Mouse (Mus musculus): ENCODE measurements around the gene Chchd6. TPM values are rescaled to one million over a fixed set of nuclear protein-coding genes. Genes with fewer than 3 reads are reported as not detected.

Gene Chchd6
- polyA plus RNA-seq, 1 experiment from 2014 or later, result 51.1 TPM

DNA sequence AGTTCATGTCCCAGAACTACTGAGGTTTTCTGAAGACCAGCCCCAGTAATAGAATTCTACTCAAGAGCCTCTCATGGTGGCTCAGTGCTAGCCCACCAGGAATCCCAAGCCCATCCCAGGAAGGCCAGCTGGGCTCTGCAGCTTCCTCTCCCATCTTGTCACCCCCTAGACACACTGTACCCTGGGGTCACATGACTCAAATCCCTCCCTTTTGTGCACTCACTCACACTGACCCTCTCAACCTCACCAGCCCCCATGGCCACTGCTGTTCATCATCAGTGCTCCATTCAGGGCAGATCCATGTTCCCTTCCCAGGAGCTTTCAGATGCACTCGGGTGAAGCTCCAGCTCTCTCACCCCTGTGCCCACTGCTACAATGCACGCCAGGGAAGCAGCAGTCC is 20.8 kb downstream of the Chchd6 start:
- DNase-seq (ENCODE audit: low spot score), result no peak
- no peaks in the 10 kb centered on the region for H3K9me3 ChIP-seq
- H3K27ac ChIP-seq, result 0 out of 2 replicates have a peak overlapping the region, but pooled peaks have one; percentile 10
- WGBS, result 74% methylated on average over 2 of the region's 2 CpGs
- H3K4me3 ChIP-seq, result no peak overlapping the region
- H3K4me1 ChIP-seq, result peaks cover 5% of the 10 kb centered on the region; the same call in 1 of the 2 replicates
- H3K27me3 ChIP-seq (ENCODE audit: insufficient read depth, poor library complexity, severe bottlenecking), result no peaks in the 10 kb centered on the region
- no peaks in the 10 kb centered on the region for H3K36me3 ChIP-seq

DNA sequence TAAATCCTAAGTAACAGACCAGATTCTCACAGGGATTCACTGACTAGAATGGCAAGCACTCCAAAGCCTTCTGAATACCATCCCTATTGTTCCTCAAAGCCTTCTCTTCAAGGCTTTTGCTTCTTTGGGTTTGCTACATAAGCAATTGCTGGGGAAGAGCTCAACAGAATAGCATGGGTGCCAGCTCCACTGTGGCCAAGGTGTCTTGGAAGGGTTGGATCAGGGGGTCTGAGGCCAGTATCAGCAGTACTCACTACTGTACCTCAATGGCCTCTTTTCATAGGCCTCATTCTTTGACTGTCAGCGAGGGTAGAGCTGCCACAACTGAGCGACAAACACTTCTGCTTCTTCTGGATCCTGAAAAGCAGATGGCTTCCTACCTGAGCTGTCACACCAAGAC is 21.7 kb downstream of the Chchd6 start:
- peaks cover 5% of the 10 kb centered on the region; the same call in 1 of the 2 replicates for H3K4me1 ChIP-seq
- H3K9me3 ChIP-seq, result no peaks in the 10 kb centered on the region
- WGBS, result 94% methylated on average over 2 of the region's 2 CpGs
- H3K4me3 ChIP-seq, result no peak overlapping the region
- no peaks in the 10 kb centered on the region for H3K27me3 ChIP-seq (ENCODE audit: insufficient read depth, poor library complexity, severe bottlenecking)
- H3K36me3 ChIP-seq, result no peaks in the 10 kb centered on the region
- peak; percentile 63 for DNase-seq (ENCODE audit: low spot score)
- no peak overlapping the region for H3K27ac ChIP-seq

DNA sequence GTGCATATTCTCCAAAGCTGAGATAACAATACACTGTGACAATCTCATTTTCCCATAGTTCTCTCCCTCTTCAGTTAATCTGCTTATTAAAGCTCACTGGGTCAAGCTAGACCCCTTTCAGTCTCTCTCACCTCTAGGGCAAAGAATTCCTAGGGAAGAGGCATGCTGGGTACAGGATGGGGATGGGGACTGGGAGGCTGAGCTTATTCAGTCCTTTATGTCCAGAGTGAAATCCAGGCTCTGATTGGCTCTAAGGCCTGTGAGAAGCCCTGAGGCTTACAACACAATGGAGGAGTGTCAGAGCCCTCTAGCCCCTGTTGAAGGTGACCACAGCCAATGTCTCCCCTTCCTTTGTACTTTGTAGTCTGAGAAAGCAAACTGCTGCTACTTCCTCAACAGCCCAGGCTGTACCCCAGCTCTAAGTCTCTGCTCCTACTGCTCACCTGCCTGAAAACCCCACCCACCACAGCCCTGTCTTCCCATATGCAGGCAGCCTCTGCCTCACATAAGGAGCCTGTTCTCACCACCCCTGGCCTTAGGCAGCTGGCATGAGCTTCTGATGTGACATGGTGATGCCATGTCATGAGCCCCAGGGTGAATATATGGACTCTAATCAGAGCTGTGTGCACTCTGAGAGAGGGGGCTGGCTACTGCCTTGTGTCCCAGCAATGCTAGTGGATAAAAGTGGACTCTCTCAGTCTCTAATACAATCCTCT is 22.4 kb downstream of the Chchd6 start:
- peaks cover 5% of the 10 kb centered on the region; the same call in 1 of the 2 replicates for H3K4me1 ChIP-seq

DNA sequence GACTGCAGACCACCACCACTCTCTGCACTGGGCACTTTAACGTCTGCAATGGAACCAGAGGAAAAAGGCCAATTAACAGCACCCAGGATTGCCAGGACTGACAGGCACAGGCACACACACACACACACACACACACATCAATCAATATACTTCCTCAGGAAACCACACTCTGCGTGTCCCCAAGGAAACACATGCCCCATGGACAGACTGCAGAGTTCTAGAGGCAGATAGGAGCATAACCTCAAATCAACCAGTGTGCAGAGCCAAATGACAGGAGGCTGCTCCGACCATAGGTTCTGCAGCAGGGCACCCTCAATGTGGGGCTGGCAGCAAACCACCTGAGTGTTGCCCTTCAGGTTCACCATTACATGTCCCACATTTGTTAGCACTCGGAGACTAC is 26.1 kb downstream of the Chchd6 start:
- DNase-seq (ENCODE audit: low spot score), result no peak
- Histone ChIP-seq H3K4me1 (no peaks in the 10 kb centered on the region), H3K9me3 (no peaks in the 10 kb centered on the region), H3K27ac (no peak overlapping the region), H3K27me3 (ENCODE audit: insufficient read depth, poor library complexity, severe bottlenecking) (no peaks in the 10 kb centered on the region), H3K36me3 (no peaks in the 10 kb centered on the region), H3K4me3 (no peak overlapping the region)
- WGBS, result 76% methylated on average over 4 of the region's 4 CpGs

More for the DNA sequence above, 22.4 kb downstream of the Chchd6 start:
- Histone ChIP-seq H3K27ac (no peak overlapping the region), H3K27me3 (ENCODE audit: insufficient read depth, poor library complexity, severe bottlenecking) (no peaks in the 10 kb centered on the region), H3K9me3 (no peaks in the 10 kb centered on the region), H3K36me3 (no peaks in the 10 kb centered on the region), H3K4me3 (no peak overlapping the region)
- DNase-seq (ENCODE audit: low spot score), result peak; percentile 27

DNA sequence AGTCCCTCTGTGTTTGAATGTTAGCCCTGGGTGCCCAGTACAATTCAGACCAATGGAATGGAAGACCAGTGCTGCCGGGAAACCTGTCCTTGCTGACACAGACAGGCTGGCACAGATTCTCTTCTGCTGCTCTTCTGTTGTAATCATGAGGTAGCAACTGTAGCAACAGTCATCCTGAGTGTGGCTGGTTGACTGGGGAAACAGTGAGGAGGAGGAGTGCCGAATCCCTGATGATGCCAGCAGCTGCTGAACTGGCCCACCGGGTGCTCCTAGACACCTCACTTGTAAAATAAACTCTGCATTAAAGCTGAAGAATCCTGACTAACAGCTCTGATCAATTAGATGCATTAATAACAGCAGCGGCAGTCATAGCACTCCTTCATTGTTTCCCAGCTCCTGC is 28.7 kb downstream of the Chchd6 start:
- Histone ChIP-seq H3K27ac (no peak overlapping the region), H3K4me1 (no peaks in the 10 kb centered on the region)
- 87% methylated on average over 4 of the region's 4 CpGs for WGBS

DNA sequence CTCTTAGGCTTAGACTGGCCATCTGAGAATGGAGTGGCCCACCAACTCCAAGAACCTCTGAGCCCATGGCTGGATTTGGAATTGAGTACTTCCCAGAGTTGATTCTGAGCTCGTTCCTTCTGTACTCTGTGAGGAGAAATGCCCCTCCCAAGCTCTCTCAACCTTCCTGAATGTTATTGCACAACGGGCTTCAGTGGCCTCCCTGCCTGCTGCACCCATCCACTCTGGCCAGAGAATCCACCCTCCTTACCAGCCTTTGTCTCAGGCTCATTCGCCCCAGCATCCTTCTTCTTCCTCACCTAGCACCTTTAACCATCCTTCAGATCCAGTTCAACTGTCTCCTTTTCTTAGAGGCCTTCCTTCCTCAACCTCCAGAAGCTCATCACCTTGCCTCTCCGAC is 32.1 kb downstream of the Chchd6 start:
- Histone ChIP-seq H3K4me3 (no peak overlapping the region), H3K4me1 (no peaks in the 10 kb centered on the region), H3K9me3 (no peaks in the 10 kb centered on the region), H3K36me3 (no peaks in the 10 kb centered on the region), H3K27ac (no peak overlapping the region), H3K27me3 (ENCODE audit: insufficient read depth, poor library complexity, severe bottlenecking) (no peaks in the 10 kb centered on the region)
- WGBS, result 84% methylated on average over 4 of the region's 4 CpGs
- peak; percentile 68 for DNase-seq (ENCODE audit: low spot score)

More for the DNA sequence above, 28.7 kb downstream of the Chchd6 start:
- Histone ChIP-seq H3K9me3 (no peaks in the 10 kb centered on the region), H3K27me3 (ENCODE audit: insufficient read depth, poor library complexity, severe bottlenecking) (no peaks in the 10 kb centered on the region), H3K4me3 (no peak overlapping the region), H3K36me3 (no peaks in the 10 kb centered on the region)
- DNase-seq (ENCODE audit: low spot score), result no peak

DNA sequence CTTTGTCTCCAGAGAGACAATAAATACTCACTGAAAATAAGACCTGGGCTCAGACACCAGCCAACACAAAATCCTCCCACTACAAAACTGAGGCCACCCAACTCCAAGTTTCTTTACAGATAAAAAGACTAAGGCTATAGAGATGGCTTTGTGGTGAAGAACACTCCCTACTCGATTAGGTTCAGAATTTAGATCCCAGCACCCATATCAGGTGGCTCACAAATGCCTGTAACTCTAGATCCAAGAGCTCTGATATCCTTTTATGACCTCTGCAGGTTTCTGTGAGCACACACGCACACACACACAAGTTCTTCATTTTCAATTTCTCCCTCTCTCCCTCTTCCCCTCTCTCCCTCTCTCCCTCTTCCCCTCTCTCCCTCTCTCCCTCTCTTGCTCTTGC is 34.6 kb downstream of the Chchd6 start:
- peak; percentile 53 for DNase-seq (ENCODE audit: low spot score)
- no peak overlapping the region for H3K4me3 ChIP-seq
- WGBS, result 77% methylated on average over 2 of the region's 2 CpGs
- no peaks in the 10 kb centered on the region for H3K9me3 ChIP-seq
- no peaks in the 10 kb centered on the region for H3K27me3 ChIP-seq (ENCODE audit: insufficient read depth, poor library complexity, severe bottlenecking)
- no peak overlapping the region for H3K27ac ChIP-seq
- H3K36me3 ChIP-seq, result no peaks in the 10 kb centered on the region
- H3K4me1 ChIP-seq, result peaks cover 20% of the 10 kb centered on the region

DNA sequence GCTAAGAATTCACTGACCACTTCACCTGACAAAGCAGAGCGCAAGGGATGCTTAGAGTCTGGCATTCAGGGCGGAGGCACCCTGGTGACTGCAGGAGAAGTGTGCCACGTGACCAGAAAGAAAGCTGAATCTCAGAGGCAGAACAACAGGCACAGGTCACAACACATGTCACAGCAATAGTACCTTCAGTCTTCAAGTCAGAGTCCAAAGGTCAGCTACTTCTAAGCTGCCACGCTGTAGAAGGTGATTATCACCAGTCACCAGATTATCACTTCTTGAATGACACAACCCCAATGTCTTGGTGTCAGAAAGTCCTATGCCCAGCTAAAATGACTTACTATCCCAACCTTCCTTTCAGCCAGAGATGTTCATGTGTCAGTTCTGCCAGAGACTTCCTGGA is 37.8 kb downstream of the Chchd6 start:
- Histone ChIP-seq H3K9me3 (no peaks in the 10 kb centered on the region), H3K36me3 (no peaks in the 10 kb centered on the region), H3K4me1 (peaks cover 46% of the 10 kb centered on the region), H3K27me3 (ENCODE audit: insufficient read depth, poor library complexity, severe bottlenecking) (no peaks in the 10 kb centered on the region; the same call in 1 of the 2 replicates), H3K4me3 (no peak overlapping the region), H3K27ac (no peak overlapping the region)
- WGBS, result 76% methylated on average over 4 of the region's 4 CpGs
- DNase-seq (ENCODE audit: low spot score), result no peak

DNA sequence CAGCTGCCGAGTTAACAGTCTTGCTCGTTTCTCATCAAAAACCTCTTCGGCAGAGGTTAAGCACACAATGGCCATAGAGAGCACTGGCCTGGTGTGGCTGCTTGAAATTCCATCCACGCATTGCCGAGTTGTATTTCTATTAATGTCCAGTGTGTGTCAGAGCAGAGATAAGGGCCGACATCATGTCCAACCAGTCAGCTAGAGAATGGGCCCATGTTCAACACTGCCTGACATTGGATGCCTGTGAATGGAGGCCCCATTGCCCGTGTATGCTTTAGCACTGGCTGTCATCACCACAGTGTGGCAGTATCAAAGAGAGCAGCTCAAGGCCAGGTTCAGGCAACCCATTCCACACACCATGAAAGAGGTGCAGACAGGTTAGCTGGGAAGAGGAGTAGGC is 38.9 kb downstream of the Chchd6 start:
- Histone ChIP-seq H3K9me3 (no peaks in the 10 kb centered on the region), H3K4me3 (no peak overlapping the region), H3K4me1 (peaks cover 46% of the 10 kb centered on the region), H3K36me3 (no peaks in the 10 kb centered on the region), H3K27ac (peak overlapping the region; percentile 80), H3K27me3 (ENCODE audit: insufficient read depth, poor library complexity, severe bottlenecking) (no peaks in the 10 kb centered on the region; the same call in 1 of the 2 replicates)
- peak; percentile 90 for DNase-seq (ENCODE audit: low spot score)
- 28% methylated on average over 7 of the region's 7 CpGs for WGBS

DNA sequence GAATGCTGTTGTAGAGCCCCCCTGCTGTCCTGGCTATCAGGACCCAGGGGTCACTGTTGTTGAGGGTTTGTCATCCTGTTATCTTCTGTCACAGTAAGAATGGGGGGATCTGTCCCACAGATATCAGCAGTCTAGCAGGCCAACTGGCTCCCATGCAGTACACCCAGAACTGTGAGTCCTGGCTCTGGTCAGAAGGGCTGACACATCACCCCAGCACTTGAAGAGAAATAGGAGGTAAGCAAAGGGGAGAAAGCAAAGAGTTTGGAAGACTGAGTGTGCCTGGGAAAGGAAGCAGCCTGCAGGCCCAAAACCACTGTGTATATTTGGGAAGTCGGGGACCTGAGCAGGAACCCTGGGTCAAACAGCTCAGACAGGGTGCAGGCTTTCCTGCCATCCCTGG is 39.5 kb downstream of the Chchd6 start:
- DNase-seq (ENCODE audit: low spot score), result no peak
- Histone ChIP-seq H3K4me1 (peaks cover 46% of the 10 kb centered on the region), H3K36me3 (no peaks in the 10 kb centered on the region), H3K9me3 (no peaks in the 10 kb centered on the region), H3K27ac (peak overlapping the region; percentile 80), H3K27me3 (ENCODE audit: insufficient read depth, poor library complexity, severe bottlenecking) (no peaks in the 10 kb centered on the region; the same call in 1 of the 2 replicates), H3K4me3 (no peak overlapping the region; the same call in 1 of the 2 replicates)
- WGBS, result 71% methylated on average over 1 of the region's 1 CpGs

DNA sequence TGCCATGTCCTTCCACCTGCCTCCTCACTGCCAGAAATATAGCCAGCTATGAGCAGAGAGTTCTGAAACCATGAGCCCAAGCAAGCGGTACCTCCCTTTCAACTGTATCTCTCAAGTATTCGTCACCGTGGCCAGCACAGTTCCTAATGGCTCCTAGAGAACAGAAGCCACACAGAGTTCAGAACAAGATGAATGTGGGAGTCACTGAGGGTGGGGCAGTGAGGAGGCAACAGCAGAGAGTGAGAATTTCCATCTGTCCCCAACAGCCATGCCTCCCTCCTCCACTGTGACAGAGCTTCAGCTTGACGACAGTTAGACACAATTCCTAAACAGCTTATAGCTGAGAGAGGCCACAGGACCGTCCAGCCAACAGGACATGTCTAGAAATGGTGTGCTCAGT is 41.4 kb downstream of the Chchd6 start:
- H3K4me3 ChIP-seq, result no peak overlapping the region
- no peaks in the 10 kb centered on the region for H3K36me3 ChIP-seq
- H3K27me3 ChIP-seq (ENCODE audit: insufficient read depth, poor library complexity, severe bottlenecking), result no peaks in the 10 kb centered on the region; the same call in 1 of the 2 replicates
- no peaks in the 10 kb centered on the region for H3K9me3 ChIP-seq
- WGBS, result 74% methylated on average over 5 of the region's 5 CpGs
- H3K4me1 ChIP-seq, result peaks cover 51% of the 10 kb centered on the region
- no peak for DNase-seq (ENCODE audit: low spot score)
- H3K27ac ChIP-seq, result no peak overlapping the region

DNA sequence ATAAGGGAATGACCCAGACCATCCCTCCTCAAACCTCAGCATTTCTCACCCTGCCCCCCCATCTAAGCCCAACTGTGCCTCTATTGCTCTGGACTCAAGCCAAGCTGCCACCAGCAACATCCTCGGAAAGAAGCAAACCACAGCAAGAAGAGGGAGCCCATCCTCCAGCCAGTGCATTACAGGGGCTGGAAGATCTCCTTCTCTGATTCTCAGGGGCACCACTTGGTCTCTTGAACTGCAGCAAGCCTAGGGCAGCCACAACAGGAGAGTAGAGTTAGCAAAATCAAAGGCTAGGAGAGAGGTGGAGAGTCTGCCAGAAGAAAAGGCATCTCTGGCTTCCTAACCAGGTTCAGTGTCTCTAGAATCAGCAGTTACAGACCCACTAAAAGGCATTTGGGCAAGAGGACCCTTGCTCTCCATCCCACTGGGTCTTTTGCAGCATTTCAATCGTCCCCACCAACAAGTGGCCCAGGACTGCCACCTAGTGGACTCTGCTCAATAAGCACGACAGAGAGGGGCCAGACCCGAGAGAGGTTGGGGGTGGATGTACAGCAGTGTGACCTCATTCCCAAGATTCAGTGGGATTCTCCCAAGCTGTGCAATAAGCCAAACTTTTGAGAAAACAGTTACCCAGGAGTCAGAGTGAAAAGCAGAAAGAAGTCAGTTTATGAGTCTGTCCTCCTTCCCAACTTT is 42.3 kb downstream of the Chchd6 start:
- no peaks in the 10 kb centered on the region for H3K36me3 ChIP-seq
- 7% methylated on average over 4 of the region's 4 CpGs for whole genome bisulfite sequencing
- no peak overlapping the region for H3K27ac ChIP-seq
- H3K4me3 ChIP-seq, result no peak overlapping the region
- peaks cover 53% of the 10 kb centered on the region for H3K4me1 ChIP-seq
- H3K9me3 ChIP-seq, result no peaks in the 10 kb centered on the region
- DNase-seq (ENCODE audit: low spot score), result peak; percentile 88
- H3K27me3 ChIP-seq (ENCODE audit: insufficient read depth, poor library complexity, severe bottlenecking), result no peaks in the 10 kb centered on the region; the same call in 1 of the 2 replicates

DNA sequence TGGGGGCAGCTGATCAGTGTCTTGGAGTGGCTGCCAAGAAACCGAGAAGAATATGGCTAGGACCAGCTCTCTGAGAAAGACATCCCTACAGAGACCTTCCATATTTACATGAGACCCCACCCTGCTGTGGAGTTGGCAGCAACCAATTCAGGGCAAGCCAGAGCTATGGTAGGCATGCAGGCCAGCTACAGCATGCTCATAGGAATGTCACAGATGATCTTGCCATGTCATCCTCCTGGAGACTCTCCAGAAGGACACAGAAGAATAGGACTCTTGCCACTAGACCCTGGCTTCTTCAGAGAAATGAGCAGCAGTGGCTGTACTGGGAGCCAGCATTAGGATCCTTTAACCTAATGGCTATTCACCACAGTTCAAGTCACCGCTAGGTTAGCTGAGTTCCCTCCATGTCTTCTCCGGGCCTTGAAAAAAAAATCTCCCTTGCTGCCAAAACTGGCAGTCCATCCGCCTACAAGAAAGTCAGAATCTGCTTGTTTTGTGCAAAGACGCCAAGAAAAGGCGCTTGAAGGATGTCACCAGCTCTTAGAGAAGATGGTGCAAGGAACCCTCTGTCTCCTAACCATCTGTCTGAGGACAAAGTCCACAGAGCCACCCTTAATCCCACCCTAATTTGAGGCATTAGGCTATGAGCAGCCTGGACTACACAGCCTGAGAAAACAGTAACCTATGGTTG is 43.0 kb downstream of the Chchd6 start:
- no peaks in the 10 kb centered on the region; the same call in 1 of the 2 replicates for H3K27me3 ChIP-seq (ENCODE audit: insufficient read depth, poor library complexity, severe bottlenecking)
- H3K4me3 ChIP-seq, result no peak overlapping the region
- DNase-seq (ENCODE audit: low spot score), result no peak
- H3K9me3 ChIP-seq, result no peaks in the 10 kb centered on the region
- H3K27ac ChIP-seq, result no peak overlapping the region
- no peaks in the 10 kb centered on the region for H3K36me3 ChIP-seq
- peaks cover 49% of the 10 kb centered on the region for H3K4me1 ChIP-seq
- 81% methylated on average over 6 of the region's 6 CpGs for WGBS

All from heart, embryonic 10.5 days (tissue).